In genomic region chr10:70686505-70686904, GRCm38 (mm10) we compare ENCODE assay signal across 9 mouse cellular contexts. TPM values are rescaled to one million over a fixed set of nuclear protein-coding genes. Genes with fewer than 3 reads are reported as not detected.
DNase-seq lines count a peak whose midpoint lies in the region; ATAC-seq and TF ChIP-seq lines count a peak whose summit lies in the region.
"Had no signal": no experiment of that assay in that cellular context is flagged by ENCODE, and none has a peak within 500 bp of the region (broad histone marks: within the 10 kb centered on the region; RNA-seq: fewer than 3 reads in every experiment).

No protein-coding gene starts in this region.

- WGBS in limb, embryonic 11.5 days = 9% methylated on average over 3 of the region's 3 CpGs
- WGBS in limb, embryonic 10.5 days = 27% methylated on average over 3 of the region's 3 CpGs
- WGBS in intestine, postnatal 0 days = 39% methylated on average over 3 of the region's 3 CpGs
- WGBS in thymus, adult 2 months = 67% methylated on average over 3 of the region's 3 CpGs
- 49% methylated on average over 3 of the region's 3 CpGs for WGBS in heart, adult 2 months

- no peaks in the 10 kb centered on the region for H3K9me3 ChIP-seq in limb, embryonic 11.5 days (ENCODE audit: control insufficient read depth, low read length)
- H3K9me3 ChIP-seq in limb, embryonic 10.5 days (replicated peaks) = no peaks in the 10 kb centered on the region
- no peaks in the 10 kb centered on the region for H3K9me3 ChIP-seq in intestine, postnatal 0 days (ENCODE audit: control insufficient read depth)

- no peak overlapping the region for H3K27ac ChIP-seq in limb, embryonic 11.5 days (replicated peaks; ENCODE audit: low read depth, low read length)
- no peak overlapping the region for H3K27ac ChIP-seq in limb, embryonic 10.5 days
- no peak overlapping the region for H3K27ac ChIP-seq in intestine, postnatal 0 days (ENCODE audit: low read depth, low read length)
- no peak overlapping the region for H3K27ac ChIP-seq in thymus, adult 2 months (ENCODE audit: control insufficient read depth, insufficient read depth, low read length)
- H3K27ac ChIP-seq in heart, adult 2 months = no peak overlapping the region

- no peak for TF ChIP-seq CTCF in intestine, postnatal 0 days (IDR thresholded peaks at IDR 0.05; ENCODE audit: low read depth)
- TF ChIP-seq CTCF in thymus, adult 2 months (IDR thresholded peaks at IDR 0.05; ENCODE audit: borderline replicate concordance, control insufficient read depth, extremely low read depth, insufficient read depth, low read length, poor library complexity) = no peak
- TF ChIP-seq CTCF in heart, adult 2 months (IDR thresholded peaks at IDR 0.05) = no peak

- H3K36me3 ChIP-seq in limb, embryonic 11.5 days (ENCODE audit: control insufficient read depth, insufficient read depth, low read length) = no peaks in the 10 kb centered on the region
- H3K36me3 ChIP-seq in limb, embryonic 10.5 days = no peaks in the 10 kb centered on the region
- no peaks in the 10 kb centered on the region for H3K36me3 ChIP-seq in intestine, postnatal 0 days (ENCODE audit: control insufficient read depth, insufficient read depth)
- no peaks in the 10 kb centered on the region for H3K36me3 ChIP-seq in thymus, adult 2 months (ENCODE audit: control insufficient read depth, insufficient read depth, low read length)
- H3K36me3 ChIP-seq in heart, adult 2 months (ENCODE audit: control insufficient read depth, insufficient read depth, low read length) = no peaks in the 10 kb centered on the region

- no peak for TF ChIP-seq EP300 in heart, adult 2 months (IDR thresholded peaks at IDR 0.05; ENCODE audit: insufficient read depth, low read depth, low read length)

- no peak for ATAC-seq in limb, embryonic 11.5 days (ENCODE audit: insufficient number of reproducible peaks, low FRiP score, low TSS enrichment, low read depth)
- no peak for ATAC-seq in intestine, postnatal 0 days

- H3K4me3 ChIP-seq in limb, embryonic 11.5 days (ENCODE audit: low read depth, low read length) = no peak overlapping the region
- H3K4me3 ChIP-seq in limb, embryonic 10.5 days = no peak overlapping the region
- H3K4me3 ChIP-seq in intestine, postnatal 0 days (ENCODE audit: low read depth, low read length) = no peak overlapping the region
- no peak overlapping the region for H3K4me3 ChIP-seq in thymus, adult 2 months (ENCODE audit: control insufficient read depth, insufficient read depth, low read length)
- no peak overlapping the region for H3K4me3 ChIP-seq in heart, adult 2 months

- H3K4me2 ChIP-seq in limb, embryonic 11.5 days (ENCODE audit: low read depth, severe bottlenecking) = no peak overlapping the region
- no peak overlapping the region for H3K4me2 ChIP-seq in intestine, postnatal 0 days (replicated peaks; ENCODE audit: low read depth)

- H3K27me3 ChIP-seq in limb, embryonic 11.5 days (ENCODE audit: control insufficient read depth, insufficient read depth, low read length) = no peaks in the 10 kb centered on the region
- no peaks in the 10 kb centered on the region for H3K27me3 ChIP-seq in limb, embryonic 10.5 days (ENCODE audit: low read depth, poor library complexity, severe bottlenecking)
- H3K27me3 ChIP-seq in intestine, postnatal 0 days (replicated peaks; ENCODE audit: control insufficient read depth, insufficient read depth, low read length) = no peaks in the 10 kb centered on the region
- no peaks in the 10 kb centered on the region for H3K27me3 ChIP-seq in thymus, adult 2 months (ENCODE audit: control insufficient read depth, insufficient read depth, low read length)
- no peaks in the 10 kb centered on the region for H3K27me3 ChIP-seq in heart, adult 2 months (ENCODE audit: control insufficient read depth, insufficient read depth, low read length)

- H3K9ac ChIP-seq in limb, embryonic 11.5 days (ENCODE audit: low read length) = no peak overlapping the region
- H3K9ac ChIP-seq in intestine, postnatal 0 days (ENCODE audit: low read depth, low read length) = no peak overlapping the region
- no peak overlapping the region for H3K9ac ChIP-seq in heart, adult 2 months (ENCODE audit: low read depth, low read length)

- H3K4me1 ChIP-seq in limb, embryonic 11.5 days (ENCODE audit: control insufficient read depth, insufficient read depth, low read length) = no peaks in the 10 kb centered on the region
- H3K4me1 ChIP-seq in limb, embryonic 10.5 days = peaks cover 11% of the 10 kb centered on the region
- no peaks in the 10 kb centered on the region for H3K4me1 ChIP-seq in intestine, postnatal 0 days (replicated peaks; ENCODE audit: control insufficient read depth, insufficient read depth, low read length)
- no peaks in the 10 kb centered on the region for H3K4me1 ChIP-seq in thymus, adult 2 months (replicated peaks; ENCODE audit: control insufficient read depth, insufficient read depth, low read length)
- no peaks in the 10 kb centered on the region; the same call in 1 of the 2 replicates for H3K4me1 ChIP-seq in heart, adult 2 months (ENCODE audit: control insufficient read depth, insufficient read depth, low read length)

- no peaks in the 10 kb centered on the region for H3K79me2 ChIP-seq in heart, adult 2 months (replicated peaks; ENCODE audit: control insufficient read depth, insufficient read depth, low read length)

- TF ChIP-seq POLR2A in thymus, adult 2 months (IDR thresholded peaks at IDR 0.05; ENCODE audit: control insufficient read depth, extremely low read depth, insufficient read depth, low read length, poor library complexity) = no peak
- no peak for TF ChIP-seq POLR2A in heart, adult 2 months (IDR thresholded peaks at IDR 0.05; ENCODE audit: insufficient read depth, low read depth, low read length)

- peak; percentile 22 for DNase-seq in limb, embryonic 11.5 days (ENCODE audit: low spot score)
- no peak for DNase-seq in limb, embryonic 10.5 days (ENCODE audit: low spot score)
- peak; percentile 39 to 56 for DNase-seq in frontal cortex, postnatal 10 days (ENCODE audit: low spot score in 2 of 2)
- peak; percentile 37 for DNase-seq in left cerebral cortex, postnatal 4 days
- peak; percentile 23 for DNase-seq in right cerebral cortex, postnatal 4 days
- DNase-seq in thymus, adult 2 months = no peak
- no peak for DNase-seq in heart, adult 2 months

- intact Hi-C loops in left cerebral cortex, postnatal 4 days (cut with DNase I) = no loop called here
- intact Hi-C loops in heart, adult 2 months (cut with DNase I) = no loop called here

RNA-seq across cellular contexts. Expression of gene Phyhipl, which starts 30.7 kb away (rescaled TPM):
- 2.1 and 2.5 TPM in 2 replicates for polyA plus RNA-seq in limb, embryonic 11.5 days (2014; fragmentation: Nextera tagmentation; extraction: Ambion mirVana)
- polyA plus RNA-seq in limb, embryonic 10.5 days (2016; fragmentation: Nextera tagmentation; extraction: Ambion mirVana) = 2.0 and 2.8 TPM in 2 replicates
- 100 to 1,000 TPM; 137 to 154 TPM for total RNA-seq in left cerebral cortex, postnatal 4 days (2021)
- polyA plus RNA-seq in intestine, postnatal 0 days (2015; fragmentation: Nextera tagmentation; extraction: Ambion mirVana) = 1.6 and 1.8 TPM in 2 replicates
- polyA plus RNA-seq in thymus, adult 2 months (2012; rRNA removed) = 0.28 TPM in 1 of 2 replicates, not detected in the other
- not detected for total RNA-seq in heart, adult 2 months (2021)
- 0.18 and 0.26 TPM in 2 replicates for polyA plus RNA-seq in heart, adult 2 months (2012; rRNA removed)
- total RNA-seq: hematopoietic stem cell, adult 5-6 weeks had no signal

Comparison
In these comparisons a context has a peak if more than half of its experiments do, and no peak if none do; other contexts are left out.
1. DNase-seq: peak in limb, embryonic 11.5 days (single experiment), frontal cortex, postnatal 10 days (2 of 2), left cerebral cortex, postnatal 4 days (single experiment) and right cerebral cortex, postnatal 4 days (single experiment); none in limb, embryonic 10.5 days (single experiment), thymus, adult 2 months (single experiment) and heart, adult 2 months (0 of 2).